Mouse (Mus musculus) ES-Bruce4 (cell line): ENCODE results near the gene Vps37c. TPM values are rescaled to one million over a fixed set of nuclear protein-coding genes. Genes with fewer than 3 reads are reported as not detected.

Experiments used
- H3K27ac ChIP-seq: 2 replicates; pipeline ENCODE4 v1.5.1; 2012; ENCODE audit warnings: low read length, inconsistent platforms; ENCODE audit not compliant: insufficient read depth
- H3K27me3 ChIP-seq: 2 replicates; pipeline ENCODE4 v1.6.1; 2012; ENCODE audit warnings: mild to moderate bottlenecking, low read length, inconsistent platforms; ENCODE audit not compliant: control insufficient read depth, poor library complexity, insufficient read depth, severe bottlenecking
- H3K36me3 ChIP-seq: 2 replicates; pipeline ENCODE4 v1.6.1; 2012; ENCODE audit warnings: inconsistent platforms, mild to moderate bottlenecking, low read length, moderate library complexity; ENCODE audit not compliant: control insufficient read depth, poor library complexity, insufficient read depth, severe bottlenecking
- H3K4me1 ChIP-seq: one replicate; pipeline ENCODE4 v1.8.1; 2011; ENCODE audit warnings: low read length; ENCODE audit not compliant: control insufficient read depth, insufficient read depth
- H3K4me3 ChIP-seq: 2 replicates; pipeline ENCODE4 v1.5.1; 2011; ENCODE audit warnings: low read depth, mild to moderate bottlenecking, low read length
- H3K9ac ChIP-seq: 2 replicates; pipeline ENCODE4 v1.6.1; 2012; ENCODE audit warnings: low read depth, mild to moderate bottlenecking, inconsistent platforms; ENCODE audit not compliant: poor library complexity, severe bottlenecking
- H3K9me3 ChIP-seq: replicated peaks from 2 replicates; pipeline ENCODE4 v1.6.1; 2012; ENCODE audit warnings: mild to moderate bottlenecking, low read length, inconsistent platforms; ENCODE audit not compliant: control insufficient read depth, poor library complexity, insufficient read depth, severe bottlenecking
- CTCF ChIP-seq: IDR thresholded peaks from one replicate; pipeline ENCODE4 v1.8.1; 2011; ENCODE audit warnings: low read depth, low read length
- EP300 ChIP-seq: IDR thresholded peaks from 2 replicates; pipeline ENCODE4 v1.6.1; 2011; ENCODE audit warnings: low read depth, low read length; ENCODE audit not compliant: insufficient read depth
- POLR2A ChIP-seq: IDR thresholded peaks from one replicate; pipeline ENCODE4 v1.8.1; 2011; ENCODE audit warnings: low read length; ENCODE audit not compliant: insufficient read depth
- polyA plus RNA-seq: library from polyadenylated mRNA; stranded (reverse); fragments of >200 nt; gene quantifications from 2 replicates; pipeline ENCODE4 v1.2.4, GENCODE M21; 2011; ENCODE audit warnings: low read depth; ENCODE audit not compliant: missing spikeins, insufficient read depth, insufficient read length

Vps37c gene
- polyA plus RNA-seq, 1 experiment: 11.5 TPM

GRCm38 (mm10) chr19:10691660-10692059 lies 3.1 kb downstream of the Vps37c start:
- H3K9me3 ChIP-seq: no peaks in the 10 kb centered on the region
- no peaks in the 10 kb centered on the region for H3K4me1 ChIP-seq
- H3K27ac ChIP-seq: no peak overlapping the region
- H3K36me3 ChIP-seq: no peaks in the 10 kb centered on the region
- no peaks in the 10 kb centered on the region for H3K27me3 ChIP-seq
- no peak overlapping the region for H3K9ac ChIP-seq
- no peak for TF ChIP-seq POLR2A
- no peak for TF ChIP-seq EP300
- H3K4me3 ChIP-seq: no peak overlapping the region

GRCm38 (mm10) chr19:10692361-10692760 lies 3.8 kb downstream of the Vps37c start:
- Histone ChIP-seq H3K36me3 (no peaks in the 10 kb centered on the region), H3K27ac (no peak overlapping the region), H3K4me1 (no peaks in the 10 kb centered on the region), H3K9me3 (no peaks in the 10 kb centered on the region), H3K4me3 (no peak overlapping the region), H3K9ac (no peak overlapping the region), H3K27me3 (no peaks in the 10 kb centered on the region)
- TF ChIP-seq EP300 (no peak), POLR2A (no peak), CTCF (no peak)

GRCm38 (mm10) chr19:10693926-10694682 lies 5.6 kb downstream of the Vps37c start:
- H3K9ac ChIP-seq: no peak overlapping the region
- H3K27me3 ChIP-seq: no peaks in the 10 kb centered on the region
- no peak overlapping the region for H3K27ac ChIP-seq
- H3K4me3 ChIP-seq: no peak overlapping the region
- no peaks in the 10 kb centered on the region for H3K36me3 ChIP-seq
- H3K4me1 ChIP-seq: peaks cover 2% of the 10 kb centered on the region
- no peaks in the 10 kb centered on the region for H3K9me3 ChIP-seq
- TF ChIP-seq CTCF (no peak), POLR2A (no peak), EP300 (no peak)

GRCm38 (mm10) chr19:10695801-10696200 lies 7.3 kb downstream of the Vps37c start:
- H3K36me3 ChIP-seq: no peaks in the 10 kb centered on the region
- no peak overlapping the region for H3K9ac ChIP-seq
- no peak overlapping the region for H3K27ac ChIP-seq
- no peaks in the 10 kb centered on the region for H3K27me3 ChIP-seq
- H3K9me3 ChIP-seq: no peaks in the 10 kb centered on the region
- TF ChIP-seq EP300: no peak
- no peak for TF ChIP-seq CTCF
- TF ChIP-seq POLR2A: no peak
- no peak overlapping the region for H3K4me3 ChIP-seq
- H3K4me1 ChIP-seq: peaks cover 2% of the 10 kb centered on the region

- H3K4me1 ChIP-seq: peaks cover 2% of the 10 kb centered on the region
- H3K9me3 ChIP-seq: no peaks in the 10 kb centered on the region
- TF ChIP-seq POLR2A: no peak
- TF ChIP-seq CTCF: no peak
- no peak for TF ChIP-seq EP300
- H3K27me3 ChIP-seq: no peaks in the 10 kb centered on the region
- H3K4me3 ChIP-seq: no peak overlapping the region
- no peak overlapping the region for H3K9ac ChIP-seq
- no peak overlapping the region for H3K27ac ChIP-seq
- no peaks in the 10 kb centered on the region for H3K36me3 ChIP-seq
These were observed 9.8 kb downstream of the Vps37c start for GRCm38 (mm10) chr19:10698131-10698991.

- Histone ChIP-seq H3K4me1 (peaks cover 2% of the 10 kb centered on the region), H3K9me3 (no peaks in the 10 kb centered on the region), H3K36me3 (no peaks in the 10 kb centered on the region), H3K27me3 (no peaks in the 10 kb centered on the region), H3K9ac (no peak overlapping the region), H3K27ac (no peak overlapping the region), H3K4me3 (no peak overlapping the region)
- TF ChIP-seq POLR2A (no peak), CTCF (no peak), EP300 (no peak)
These were observed 11.3 kb downstream of the Vps37c start for GRCm38 (mm10) chr19:10699851-10700250.
